Mouse (Mus musculus) thymus, adult 2 months (tissue): Measurements from ENCODE around the gene Paxip1. TPM values are rescaled to one million over a fixed set of nuclear protein-coding genes. Genes with fewer than 3 reads are reported as not detected.

Experiments
- DNase-seq: peaks from one replicate; pipeline ENCODE4 v3.0.0; 2021
- H3K27ac ChIP-seq: fragments of 200-500 bp; 2 replicates; pipeline ENCODE4 v1.5.1; 2012; ENCODE audit warnings: low read length, control low read depth; ENCODE audit not compliant: control insufficient read depth, insufficient read depth
- H3K27me3 ChIP-seq: fragments of 200-500 bp; 2 replicates; pipeline ENCODE4 v1.6.1; 2012; ENCODE audit warnings: mild to moderate bottlenecking, low read length, moderate library complexity, mixed read lengths; ENCODE audit not compliant: control insufficient read depth, insufficient read depth
- H3K36me3 ChIP-seq: fragments of 200-500 bp; 2 replicates; pipeline ENCODE4 v1.6.1; 2012; ENCODE audit warnings: mild to moderate bottlenecking, low read length, moderate library complexity; ENCODE audit not compliant: control insufficient read depth, insufficient read depth
- H3K4me1 ChIP-seq: fragments of 200-500 bp; replicated peaks from 2 replicates; pipeline ENCODE4 v1.6.1; 2012; ENCODE audit warnings: low read length; ENCODE audit not compliant: control insufficient read depth, insufficient read depth
- H3K4me3 ChIP-seq: fragments of 200-500 bp; 2 replicates; pipeline ENCODE4 v1.5.1; 2012; ENCODE audit warnings: mild to moderate bottlenecking, low read length, control low read depth, moderate library complexity; ENCODE audit not compliant: control insufficient read depth, insufficient read depth
- CTCF ChIP-seq: fragments of 200-500 bp; IDR thresholded peaks from 2 replicates; pipeline ENCODE4 v1.5.1; 2012; ENCODE audit warnings: mild to moderate bottlenecking, control low read depth, low read length, moderate library complexity, borderline replicate concordance; ENCODE audit not compliant: control insufficient read depth, poor library complexity, insufficient read depth; ENCODE audit errors: extremely low read depth
- POLR2A ChIP-seq: fragments of 200-500 bp; IDR thresholded peaks from 2 replicates; pipeline ENCODE4 v1.6.1; 2012; ENCODE audit warnings: mild to moderate bottlenecking, low read length, control low read depth, moderate library complexity; ENCODE audit not compliant: control insufficient read depth, poor library complexity, insufficient read depth; ENCODE audit errors: extremely low read depth
- WGBS: fragments of 180-500 bp; shearing (Covaris S2); methylation state at CpG from one replicate; pipeline ENCODE4 v1.1.7; 2018; 5-methylcytosine and 5-hydroxymethylcytosine counted together
- polyA plus RNA-seq: library from polyadenylated mRNA; depleted of rRNA; stranded (reverse); fragments of >200 nt; gene quantifications from 2 replicates; pipeline ENCODE4 v1.2.3, GENCODE M21; 2012; rRNA removed

Paxip1 gene
- 68.1 and 86.8 TPM in 2 replicates for polyA plus RNA-seq

DNA sequence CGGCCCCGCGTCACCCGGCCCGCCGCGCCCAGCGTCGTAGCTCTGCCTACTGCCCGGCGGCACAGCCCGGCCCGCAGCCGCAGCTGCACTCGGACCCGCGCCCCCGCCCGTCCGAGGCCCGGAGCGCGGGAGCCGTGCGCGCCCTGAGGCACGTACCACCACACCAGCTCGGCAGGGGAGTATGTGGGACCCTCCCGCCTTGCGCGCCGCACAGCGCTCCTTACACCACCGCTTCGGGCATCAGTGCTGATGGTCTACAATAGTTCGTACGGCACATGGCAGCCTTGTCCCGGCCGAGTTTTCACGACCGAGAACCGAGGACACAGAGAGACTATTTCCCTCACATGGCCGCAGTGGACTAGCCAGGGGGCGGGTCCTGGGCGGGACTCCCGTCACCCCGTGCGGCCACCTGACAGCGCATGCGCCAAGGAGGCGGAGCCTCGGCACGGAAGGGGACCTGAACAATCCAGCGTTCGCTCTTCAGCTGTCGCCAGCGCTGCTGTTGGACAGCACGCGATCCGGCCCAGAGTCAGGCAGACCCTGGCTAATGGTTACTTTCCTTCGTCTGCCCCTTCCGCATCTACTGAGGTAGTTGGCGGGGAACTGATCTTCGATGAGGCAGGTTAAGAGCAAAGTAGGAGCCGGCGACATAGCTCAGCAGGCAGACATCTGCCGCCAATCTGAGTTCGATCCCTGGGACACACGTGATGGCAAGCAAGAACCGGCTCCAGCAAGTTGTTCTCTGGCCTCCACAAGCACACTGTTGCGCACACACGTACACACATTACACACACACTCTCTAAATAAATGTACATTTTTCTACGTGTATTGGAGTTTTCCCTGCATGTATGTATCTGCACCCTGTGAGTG, at the start of gene Paxip1:
Paxip1 (minus strand) TSS at position 389 of the 870 bp plus-strand sequence.
- Histone ChIP-seq H3K36me3 (peaks cover 11% of the 10 kb centered on the region), H3K27me3 (no peaks in the 10 kb centered on the region), H3K4me3 (peak within 1 kb of the TSS; percentile 76), H3K27ac (peak within 1 kb of the TSS; percentile 33; the same call in 1 of the 2 replicates), H3K4me1 (peaks cover 11% of the 10 kb centered on the region)
- DNase-seq, result peak; percentile 94
- under 1% methylated on average over 73 of the region's 73 CpGs for WGBS
- no peak; the same call in 1 of the 2 replicates for TF ChIP-seq CTCF
- TF ChIP-seq POLR2A, result peak; percentile 93

DNA sequence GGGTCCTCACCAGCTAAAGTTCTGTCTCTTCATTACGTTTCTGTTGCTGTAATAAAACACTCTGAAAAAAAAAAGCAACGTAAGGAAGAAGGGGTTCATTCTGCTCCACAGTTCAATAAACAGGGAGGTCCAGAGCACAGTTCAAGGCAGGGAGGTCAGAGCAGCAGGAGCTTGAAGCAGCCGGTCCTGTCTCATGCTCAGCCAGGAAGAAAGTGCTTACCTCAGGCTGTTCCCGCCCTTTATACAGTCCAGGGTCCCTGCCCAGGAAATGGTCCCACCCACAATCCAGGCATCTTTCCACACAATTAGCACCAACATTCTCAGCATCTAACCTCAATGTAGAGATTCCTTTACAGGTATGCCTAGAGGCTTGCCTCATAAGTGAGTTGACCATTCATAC, 46.6 kb upstream of the Paxip1 start:
- Histone ChIP-seq H3K27ac (no peak overlapping the region), H3K36me3 (no peaks in the 10 kb centered on the region), H3K4me3 (no peak overlapping the region), H3K4me1 (no peaks in the 10 kb centered on the region), H3K27me3 (no peaks in the 10 kb centered on the region)
- DNase-seq, result no peak
- TF ChIP-seq CTCF (no peak), POLR2A (no peak)
- 56% methylated on average over 4 of the region's 4 CpGs for WGBS

DNA sequence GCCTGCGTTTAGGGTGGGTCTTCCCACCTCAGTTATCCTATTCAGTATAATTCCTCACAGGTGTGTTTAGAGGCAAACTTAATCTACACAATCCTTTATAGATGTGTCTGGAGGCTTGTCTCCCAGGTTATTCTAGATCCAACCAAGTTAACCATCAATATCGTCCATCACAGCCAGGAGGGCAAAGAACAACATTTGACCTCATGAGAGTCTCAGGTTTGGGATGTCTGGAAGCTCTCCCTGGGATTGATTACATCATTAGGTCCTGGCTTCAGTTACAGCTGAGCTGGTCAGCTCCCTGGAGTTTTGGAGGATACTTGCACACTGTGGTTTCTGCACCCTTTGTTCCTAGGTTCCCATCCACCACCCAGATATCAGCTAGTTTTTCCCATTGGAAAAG, 43.6 kb upstream of the Paxip1 start:
- Histone ChIP-seq H3K4me1 (no peaks in the 10 kb centered on the region), H3K36me3 (no peaks in the 10 kb centered on the region), H3K4me3 (no peak overlapping the region), H3K27me3 (no peaks in the 10 kb centered on the region), H3K27ac (no peak overlapping the region)
- TF ChIP-seq CTCF (no peak), POLR2A (no peak)
- DNase-seq, result no peak
- WGBS, result 90% methylated on average over 2 of the region's 2 CpGs

DNA sequence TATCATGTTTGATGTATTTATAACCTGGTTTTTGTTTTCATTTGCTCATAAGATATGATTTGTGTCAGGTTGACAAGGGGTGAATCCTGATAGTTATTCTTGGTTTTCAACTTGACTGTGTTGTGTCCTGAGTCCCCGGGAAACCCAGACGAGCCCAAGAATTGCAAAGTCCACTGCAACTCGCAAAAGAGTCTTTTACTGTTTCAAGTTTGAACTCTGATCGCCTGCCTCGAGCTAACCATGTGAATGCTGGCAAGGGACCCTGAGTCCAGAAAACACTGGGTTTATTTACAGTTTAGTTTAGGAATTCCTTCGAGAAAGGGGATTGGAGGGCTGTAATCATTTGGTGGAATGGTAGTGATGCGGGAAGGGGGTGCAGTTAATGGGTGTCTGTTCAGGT, 36.5 kb upstream of the Paxip1 start:
- no peak for DNase-seq
- Histone ChIP-seq H3K27ac (no peak overlapping the region), H3K4me1 (no peaks in the 10 kb centered on the region), H3K27me3 (no peaks in the 10 kb centered on the region), H3K36me3 (no peaks in the 10 kb centered on the region), H3K4me3 (no peak overlapping the region)
- TF ChIP-seq POLR2A, result no peak
- no peak for TF ChIP-seq CTCF
- WGBS, result 65% methylated on average over 7 of the region's 7 CpGs

DNA sequence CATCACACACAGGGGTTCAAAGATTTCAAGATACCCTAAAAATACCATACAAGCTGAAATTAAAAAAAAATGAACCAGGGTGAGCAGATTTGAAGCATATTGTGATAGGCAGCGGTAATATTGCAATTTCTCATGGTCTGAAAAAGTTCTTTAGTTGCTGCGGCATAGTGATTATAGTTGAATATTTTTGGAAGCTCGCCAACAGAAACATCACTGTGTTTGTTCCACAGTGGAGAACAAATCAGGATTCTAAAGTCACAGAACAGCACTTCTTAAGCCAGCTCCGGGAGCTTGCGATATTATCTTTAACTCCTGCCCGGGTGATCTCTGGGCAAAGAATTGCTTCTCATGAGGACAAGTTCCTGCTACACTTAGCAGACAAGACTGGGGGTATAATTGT, 29.7 kb upstream of the Paxip1 start:
- H3K4me1 ChIP-seq, result no peaks in the 10 kb centered on the region
- no peak for DNase-seq
- 89% methylated on average over 6 of the region's 6 CpGs for WGBS
- H3K27me3 ChIP-seq, result no peaks in the 10 kb centered on the region
- no peak overlapping the region for H3K4me3 ChIP-seq
- no peak overlapping the region for H3K27ac ChIP-seq
- TF ChIP-seq CTCF (no peak), POLR2A (no peak)
- no peaks in the 10 kb centered on the region for H3K36me3 ChIP-seq

DNA sequence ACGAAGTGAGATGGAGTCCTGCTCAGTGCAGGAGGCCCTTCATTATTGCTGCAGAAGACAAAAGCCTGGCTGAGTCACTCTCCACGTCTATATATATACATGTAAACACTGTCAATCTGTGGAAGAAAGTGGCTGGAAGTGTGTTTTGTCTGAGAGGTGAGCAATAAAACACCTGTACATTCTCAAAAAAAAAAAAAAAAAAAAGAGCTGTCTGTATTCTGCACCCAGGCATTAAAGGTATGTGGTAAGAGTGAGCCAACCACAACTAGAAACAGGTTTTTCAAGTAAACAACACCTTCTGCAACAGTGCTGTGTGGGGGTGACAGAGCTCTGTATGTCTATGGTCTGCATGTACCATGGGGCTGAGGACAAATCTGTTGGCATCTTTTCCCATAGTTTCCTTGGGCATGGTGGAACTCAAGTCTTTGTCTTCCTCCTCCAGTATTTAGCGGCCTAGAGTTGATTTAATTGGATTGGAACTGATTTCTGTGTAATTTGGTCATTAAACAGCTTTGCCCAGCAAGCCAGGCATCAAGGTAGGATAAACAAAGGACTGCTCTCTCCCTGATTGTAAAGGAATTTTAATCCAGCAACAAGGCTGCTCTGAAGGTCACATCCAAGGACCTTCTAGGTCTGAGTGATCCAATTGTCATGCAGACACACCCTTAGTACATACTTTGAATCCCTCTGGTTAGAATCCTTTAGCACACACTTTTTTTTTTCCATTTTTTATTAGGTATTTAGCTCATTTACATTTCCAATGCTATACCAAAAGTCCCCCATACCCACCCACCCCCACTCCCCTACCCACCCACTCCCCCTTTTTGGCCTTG, 27.6 kb upstream of the Paxip1 start:
- Histone ChIP-seq H3K4me1 (no peaks in the 10 kb centered on the region), H3K27me3 (no peaks in the 10 kb centered on the region), H3K4me3 (no peak overlapping the region), H3K36me3 (no peaks in the 10 kb centered on the region), H3K27ac (no peak overlapping the region)
- WGBS, result 77% methylated on average over 3 of the region's 3 CpGs
- DNase-seq, result no peak
- no peak for TF ChIP-seq POLR2A
- no peak for TF ChIP-seq CTCF
